12 mouse cellular contexts compared by ENCODE assay signal in the genomic region with DNA sequence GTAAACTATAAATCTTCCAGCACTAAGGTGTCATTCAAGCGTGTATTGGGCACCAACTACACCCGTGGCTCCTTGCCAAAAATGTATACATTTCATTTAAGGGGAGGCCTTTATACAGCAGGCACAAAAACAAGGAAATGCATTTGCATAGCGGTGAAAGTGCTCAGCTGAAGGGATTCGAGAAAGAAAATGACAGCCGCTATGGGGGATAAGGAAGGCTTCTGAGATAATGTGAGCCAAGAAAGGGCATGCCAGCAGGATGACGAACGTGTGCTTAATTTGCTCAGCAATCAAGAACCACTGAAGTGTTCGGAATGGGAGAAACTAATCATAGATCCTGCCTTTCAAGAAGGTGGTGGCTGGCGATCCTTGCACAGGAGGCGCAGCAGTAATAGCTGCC.
DNase-seq lines count a peak whose midpoint lies in the region; ATAC-seq lines count a peak whose summit lies in the region.
"Had no signal": no experiment of that assay in that cellular context is flagged by ENCODE, and none has a peak within 500 bp of the region (broad histone marks: within the 10 kb centered on the region; RNA-seq: fewer than 3 reads in every experiment).

No protein-coding gene starts in this region.

- peaks cover 64% of the 10 kb centered on the region for H3K4me1 ChIP-seq in hindbrain, embryonic 10.5 days (replicated peaks)
- H3K4me1 ChIP-seq in midbrain, embryonic 16.5 days (ENCODE audit: control insufficient read depth, insufficient read depth, low read length) = peaks cover 78% of the 10 kb centered on the region

- peaks cover 20% of the 10 kb centered on the region for H3K27me3 ChIP-seq in hindbrain, embryonic 10.5 days (ENCODE audit: insufficient read depth, poor library complexity, severe bottlenecking)
- H3K27me3 ChIP-seq in midbrain, embryonic 16.5 days (ENCODE audit: control insufficient read depth, insufficient read depth, low read depth, low read length) = no peaks in the 10 kb centered on the region

- H3K9ac ChIP-seq in midbrain, embryonic 16.5 days (ENCODE audit: low read depth, low read length) = peak overlapping the region; percentile 36

- no peaks in the 10 kb centered on the region for H3K36me3 ChIP-seq in hindbrain, embryonic 10.5 days
- no peaks in the 10 kb centered on the region for H3K36me3 ChIP-seq in midbrain, embryonic 16.5 days (ENCODE audit: control insufficient read depth, insufficient read depth, low read length)
- H3K36me3 ChIP-seq: limb, embryonic 10.5 days had no signal

- WGBS in hindbrain, embryonic 10.5 days = 46% methylated on average over 10 of the region's 10 CpGs
- WGBS in midbrain, embryonic 16.5 days = 9% methylated on average over 10 of the region's 10 CpGs

- ATAC-seq in midbrain, embryonic 16.5 days = peak; percentile 15; the same call in 1 of the 2 replicates
- ATAC-seq: Patski had no signal

- intact Hi-C loops in heart, postnatal 14 days (cut with DNase I) = loop anchor here (10.0 kb wide), 1 partner anchor 316 kb away; no protein-coding TSS in a partner anchor
- intact Hi-C loops in gastrocnemius, postnatal 36 days (cut with DNase I) = no loop called here

- no peaks in the 10 kb centered on the region for H3K9me3 ChIP-seq in hindbrain, embryonic 10.5 days
- no peaks in the 10 kb centered on the region for H3K9me3 ChIP-seq in midbrain, embryonic 16.5 days (replicated peaks; ENCODE audit: control insufficient read depth, low read length, poor library complexity, severe bottlenecking)
- H3K9me3 ChIP-seq: limb, embryonic 10.5 days had no signal

- H3K4me2 ChIP-seq in midbrain, embryonic 16.5 days (ENCODE audit: low read length) = peak overlapping the region; percentile 29

- H3K4me3 ChIP-seq in hindbrain, embryonic 10.5 days = no peak overlapping the region
- H3K4me3 ChIP-seq in midbrain, embryonic 16.5 days (ENCODE audit: low read depth, low read length) = no peak overlapping the region
- H3K4me3 ChIP-seq: limb, embryonic 10.5 days had no signal

- DNase-seq in heart, adult 11 months = peak; percentile 80
- no peak for DNase-seq in heart, postnatal 14 days
- DNase-seq in brain, embryonic 18.5 days (ENCODE audit: low read depth, low spot score) = peak; percentile 70
- no peak for DNase-seq in hindbrain, embryonic 10.5 days (ENCODE audit: low spot score)
- no peak for DNase-seq in spleen, postnatal 14 days (ENCODE audit: low spot score in 2 of 2)
- no peak for DNase-seq in gastrocnemius, postnatal 36 days
- no peak for DNase-seq in adrenal gland, adult 18-20 months (ENCODE audit: low spot score in 2 of 2)
- DNase-seq: heart, postnatal 4 days; kidney, postnatal 36 days had no signal

- H3K27ac ChIP-seq in hindbrain, embryonic 10.5 days = peak overlapping the region; percentile 43
- H3K27ac ChIP-seq in midbrain, embryonic 16.5 days (ENCODE audit: low read length) = peak overlapping the region; percentile 93
- H3K27ac ChIP-seq: limb, embryonic 10.5 days had no signal

Comparison
In these comparisons a context has a peak if more than half of its experiments do, and no peak if none do; other contexts are left out.
1. DNase-seq: peak in heart, adult 11 months (single experiment) and brain, embryonic 18.5 days (single experiment); none in heart, postnatal 14 days (0 of 2), hindbrain, embryonic 10.5 days (single experiment), spleen, postnatal 14 days (0 of 2), gastrocnemius, postnatal 36 days (0 of 2) and adrenal gland, adult 18-20 months (0 of 2).